Mouse (Mus musculus): ENCODE results near the gene Pnma3. TPM values are rescaled to one million over a fixed set of nuclear protein-coding genes. Genes with fewer than 3 reads are reported as not detected.
"Not testable (repeated sequence)": the region's sequence is repeated elsewhere in the genome, so short reads cannot be mapped to it uniquely, and the experiment has no call there.

Pnma3 gene
- polyA plus RNA-seq, 1 experiment from 2014 or later, result 0.13 TPM

DNA sequence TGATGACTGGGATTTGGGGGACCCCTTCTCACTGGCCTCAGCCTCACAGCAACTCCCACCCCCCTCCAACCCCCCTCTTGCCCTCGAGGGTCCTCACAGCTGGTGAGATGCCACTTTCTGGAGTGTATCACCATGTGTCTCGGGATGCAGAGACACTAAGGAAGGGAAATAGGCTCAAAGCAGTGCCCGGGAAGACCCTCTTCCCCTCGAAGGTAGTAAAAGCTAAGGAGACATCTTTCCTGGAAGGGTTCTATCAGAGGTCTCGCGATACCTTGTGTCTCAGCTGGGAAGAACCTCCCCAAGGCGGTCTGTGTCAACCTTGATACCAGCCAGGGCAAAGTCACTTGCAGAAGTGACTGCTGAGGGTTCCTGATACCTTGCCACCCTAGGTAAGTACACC is 52.2 kb downstream of the Pnma3 start, which contains the start of gene Gm14685:
TSS of gene Gm14685 (plus strand) at position 301 of the 400 bp plus-strand sequence.
- H3K9me3 ChIP-seq; H3K4me1 ChIP-seq; H3K4me3 ChIP-seq (replicated peaks); H3K9ac ChIP-seq; H3K27ac ChIP-seq; H3K4me2 ChIP-seq; H3K27me3 ChIP-seq (replicated peaks); ATAC-seq (ENCODE audit: insufficient read depth, low FRiP score, low read depth); H3K36me3 ChIP-seq: not testable (repeated sequence)
- no CpG with 5 or more reads among the region's 7 CpGs for WGBS

Other genes with a start within 250 kb of the Pnma3 start
- 0.50 and 0.92 TPM in 2 replicates for gene Gabrq, start 239.6 kb upstream of the Pnma3 start, polyA plus RNA-seq (2015; fragmentation: Nextera tagmentation; extraction: Ambion mirVana)
- gene Cetn2, start 146.4 kb upstream of the Pnma3 start, polyA plus RNA-seq (2015; fragmentation: Nextera tagmentation; extraction: Ambion mirVana), result 64.8 and 75.0 TPM in 2 replicates
- gene Nsdhl, start 146.2 kb upstream of the Pnma3 start, polyA plus RNA-seq (2015; fragmentation: Nextera tagmentation; extraction: Ambion mirVana), result 29.6 and 32.1 TPM in 2 replicates
- 11.1 and 13.8 TPM in 2 replicates for gene Zfp185, start 77.4 kb upstream of the Pnma3 start, polyA plus RNA-seq (2015; fragmentation: Nextera tagmentation; extraction: Ambion mirVana)
- 0.14 and 0.17 TPM in 2 replicates for gene Pnma5, start 27.7 kb upstream of the Pnma3 start, polyA plus RNA-seq (2015; fragmentation: Nextera tagmentation; extraction: Ambion mirVana)
- 1.9 and 2.1 TPM in 2 replicates for gene Xlr4a, start 17.7 kb downstream of the Pnma3 start, polyA plus RNA-seq (2015; fragmentation: Nextera tagmentation; extraction: Ambion mirVana)
- 5.8 and 9.2 TPM in 2 replicates for gene Xlr3a, start 32.3 kb downstream of the Pnma3 start, polyA plus RNA-seq (2015; fragmentation: Nextera tagmentation; extraction: Ambion mirVana)
- 0.04 and 0.15 TPM in 2 replicates for gene Gm14685, start 52.3 kb downstream of the Pnma3 start, polyA plus RNA-seq (2015; fragmentation: Nextera tagmentation; extraction: Ambion mirVana)
- gene Xlr5b, start 84.0 kb downstream of the Pnma3 start, polyA plus RNA-seq (2015; fragmentation: Nextera tagmentation; extraction: Ambion mirVana), result 0.15 TPM in 1 of 2 replicates, not detected in the other
- 0.12 TPM in 1 of 2 replicates, not detected in the other for gene DXBay18, start 84.7 kb downstream of the Pnma3 start, polyA plus RNA-seq (2015; fragmentation: Nextera tagmentation; extraction: Ambion mirVana)
- not detected in 2 replicates for gene Spin2d, start 112.2 kb downstream of the Pnma3 start, polyA plus RNA-seq (2015; fragmentation: Nextera tagmentation; extraction: Ambion mirVana)
- gene Xlr3b, start 127.4 kb downstream of the Pnma3 start, polyA plus RNA-seq (2015; fragmentation: Nextera tagmentation; extraction: Ambion mirVana), result 12.4 and 13.5 TPM in 2 replicates
- 1.1 and 1.6 TPM in 2 replicates for gene Xlr4b, start 149.5 kb downstream of the Pnma3 start, polyA plus RNA-seq (2015; fragmentation: Nextera tagmentation; extraction: Ambion mirVana)
- 16.8 and 17.5 TPM in 2 replicates for gene F8a, start 163.5 kb downstream of the Pnma3 start, polyA plus RNA-seq (2015; fragmentation: Nextera tagmentation; extraction: Ambion mirVana)
- 0.30 and 0.81 TPM in 2 replicates for gene Xlr4c, start 178.3 kb downstream of the Pnma3 start, polyA plus RNA-seq (2015; fragmentation: Nextera tagmentation; extraction: Ambion mirVana)
- not detected in 2 replicates for gene Xlr3c, start 200.6 kb downstream of the Pnma3 start, polyA plus RNA-seq (2015; fragmentation: Nextera tagmentation; extraction: Ambion mirVana)
- gene Xlr5a, start 228.2 kb downstream of the Pnma3 start, polyA plus RNA-seq (2015; fragmentation: Nextera tagmentation; extraction: Ambion mirVana), result not detected in 2 replicates
- not detected in 2 replicates for gene Xlr5c, start 228.2 kb downstream of the Pnma3 start, polyA plus RNA-seq (2015; fragmentation: Nextera tagmentation; extraction: Ambion mirVana)

Measured in stomach, embryonic 15.5 days (tissue).